Mouse (Mus musculus) testis, adult 2 months (tissue): ENCODE data around the gene Pcmt1.

ENCODE experiments used
- CTCF ChIP-seq: fragments of 200-500 bp; IDR thresholded peaks from 2 replicates; pipeline ENCODE4 v1.5.1; 2012; ENCODE audit warnings: low read depth, mild to moderate bottlenecking, inconsistent platforms, low read length, moderate library complexity; ENCODE audit not compliant: control insufficient read depth, insufficient read depth, insufficient replicate concordance
- POLR2A ChIP-seq: fragments of 200-500 bp; IDR thresholded peaks from 2 replicates; pipeline ENCODE4 v1.6.1; 2012; ENCODE audit warnings: low read depth, mild to moderate bottlenecking, inconsistent platforms, low read length, moderate library complexity; ENCODE audit not compliant: control insufficient read depth

- TF ChIP-seq CTCF (no peak), POLR2A (no peak)
Measured at GRCm38 (mm10) chr10:7649059-7649458, 31.9 kb downstream of the Pcmt1 start.
